Mouse (Mus musculus): ENCODE data around the gene Izumo3.
"Not testable (repeated sequence)": the region's sequence is repeated elsewhere in the genome, so short reads cannot be mapped to it uniquely, and the experiment has no call there.

The Izumo3 gene

DNA sequence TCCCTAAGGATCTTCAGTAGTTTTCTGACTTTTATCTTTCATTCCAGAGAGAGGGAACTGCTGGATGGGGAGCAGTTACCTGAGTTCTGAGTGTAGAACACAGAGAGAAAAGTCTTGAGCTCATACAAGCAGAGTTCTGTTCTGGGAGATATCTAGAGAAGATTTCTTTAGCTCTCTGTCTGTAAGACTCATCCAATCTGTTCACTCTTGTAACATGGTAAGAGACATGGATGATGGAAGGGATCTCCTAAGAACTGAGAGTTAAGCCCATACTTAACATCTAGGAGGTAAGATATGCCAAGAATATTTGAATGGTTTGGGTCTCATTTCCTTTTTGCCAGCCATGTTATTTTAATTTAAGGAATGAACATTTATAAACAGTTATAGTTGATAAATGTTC, at the start of gene Izumo3:
Gene Izumo3 (minus strand): TSS at position 101 of the 400 bp plus-strand sequence.
- no peak for DNase-seq

DNA sequence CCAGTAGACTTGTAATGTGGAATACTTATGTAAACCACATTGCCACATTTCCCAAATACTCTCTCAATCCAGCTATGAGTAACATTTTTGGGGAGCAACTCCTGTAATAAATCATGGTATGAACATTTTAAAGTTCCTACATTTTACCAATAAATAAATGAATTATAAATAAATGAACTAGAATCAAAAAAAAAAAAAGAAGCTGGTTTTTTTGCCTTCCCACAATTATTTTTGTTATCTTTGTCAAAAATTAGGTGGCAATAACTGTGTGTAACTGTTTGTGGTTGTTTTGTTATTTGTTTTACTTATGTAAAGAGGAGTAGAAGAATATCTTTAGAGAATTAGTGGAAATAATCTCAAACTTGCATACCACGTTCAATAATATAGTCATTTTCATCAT, 44.6 kb upstream of the Izumo3 start, which contains the start of gene Gm12666:
Gene Gm12666 (minus strand): TSS at position 101 of the 400 bp plus-strand sequence.
- not testable (repeated sequence) for DNase-seq

DNA sequence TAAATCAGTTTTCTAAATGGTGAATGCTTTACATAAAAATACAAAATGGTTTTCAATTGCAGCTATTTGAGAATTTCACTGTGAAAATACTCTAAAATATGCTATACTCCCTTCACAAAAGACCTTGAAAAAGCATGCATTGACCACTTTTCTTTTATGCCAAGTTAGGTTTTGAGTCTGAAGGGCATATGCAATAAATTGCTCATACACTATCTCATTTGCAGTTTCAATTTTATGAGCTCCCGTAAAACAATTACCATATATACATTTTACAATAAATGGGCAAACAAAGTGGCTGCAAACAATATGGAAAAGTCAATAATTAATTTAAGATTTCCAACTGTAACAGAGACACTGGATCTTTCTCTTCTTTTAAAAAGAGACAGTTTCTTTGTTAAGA, 5.6 kb upstream of the Izumo3 start:
- no peak for DNase-seq

DNA sequence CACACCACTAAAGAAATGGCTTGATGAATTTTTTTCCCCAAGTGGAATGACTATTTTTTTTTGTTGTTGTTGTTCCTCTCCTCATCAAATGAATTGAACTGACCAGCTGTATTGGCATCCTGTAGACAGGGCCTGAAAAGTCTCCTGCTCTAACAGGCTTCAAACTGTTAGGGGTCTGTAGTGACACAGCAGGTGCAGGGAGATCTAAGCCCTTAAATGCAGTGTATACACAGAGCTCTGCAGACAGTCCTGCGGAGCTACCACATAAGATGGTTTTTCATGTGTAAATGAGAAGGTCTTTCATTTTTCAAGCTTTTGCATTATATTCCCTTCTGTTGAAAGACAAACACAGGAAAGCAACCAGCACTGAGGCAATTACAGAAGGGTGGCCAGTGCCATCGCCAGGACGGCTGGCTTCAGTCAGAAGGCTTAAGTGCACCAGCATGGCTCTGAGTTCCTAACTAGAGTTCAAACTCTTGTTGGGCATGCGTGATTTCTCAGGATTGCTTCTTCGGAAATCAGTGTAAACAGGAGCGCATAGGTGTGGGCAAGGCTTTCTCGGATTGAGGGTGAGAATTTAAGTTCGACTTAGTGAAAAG, 35.5 kb downstream of the Izumo3 start:
- no peak for DNase-seq

DNA sequence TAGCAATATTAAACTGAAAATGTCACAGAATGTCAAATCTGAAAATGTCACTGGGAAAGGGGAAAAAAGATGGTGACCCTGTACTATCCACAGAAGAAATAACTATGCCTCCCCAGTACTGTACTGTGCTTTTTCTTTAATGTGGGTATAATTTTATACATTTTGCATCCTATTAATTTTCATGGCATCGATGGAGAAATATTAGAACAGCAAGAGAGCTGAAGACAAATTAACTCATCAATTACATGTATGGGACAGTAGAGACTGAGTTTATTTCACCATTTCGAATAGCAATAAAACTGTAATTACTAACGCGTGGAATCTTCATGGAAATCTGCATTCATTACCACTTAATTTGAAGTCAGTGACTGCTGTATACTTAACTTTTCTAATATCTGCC, 49.6 kb downstream of the Izumo3 start:
- DNase-seq = no peak

DNA sequence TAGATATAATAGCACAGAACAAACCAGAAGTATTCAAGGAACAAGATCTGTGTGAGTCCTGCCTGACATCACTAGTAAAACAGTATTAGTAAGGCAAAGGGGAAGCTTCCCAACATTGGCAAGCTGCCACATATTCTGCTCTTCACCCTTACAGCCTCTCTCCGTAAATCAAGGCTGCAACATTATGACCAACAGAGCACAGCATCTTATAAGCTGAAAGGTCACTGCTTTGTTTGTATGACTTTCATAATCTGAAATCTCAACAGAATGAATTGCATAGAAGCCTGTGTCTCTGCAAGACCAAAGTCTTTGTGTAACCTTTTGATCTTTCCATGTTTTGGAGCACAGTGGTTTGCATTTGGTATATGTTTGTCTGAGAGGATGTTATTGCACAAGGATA, 51.1 kb downstream of the Izumo3 start:
- DNase-seq = no peak
